Mouse (Mus musculus) heart, postnatal 4 days (tissue): ENCODE results near the gene Uba6. TPM values are rescaled to one million over a fixed set of nuclear protein-coding genes. Genes with fewer than 3 reads are reported as not detected.

ENCODE experiments used
- DNase-seq: peaks from one replicate; pipeline ENCODE4 v3.0.0; 2021
- total RNA-seq, 2 experiments: library from RNA; stranded (reverse); gene quantifications; 2 replicates each; pipeline ENCODE4 v1.2.3; 2021

The Uba6 gene
- total RNA-seq = 1 to 10 TPM; 9.0 to 9.4 TPM

DNA sequence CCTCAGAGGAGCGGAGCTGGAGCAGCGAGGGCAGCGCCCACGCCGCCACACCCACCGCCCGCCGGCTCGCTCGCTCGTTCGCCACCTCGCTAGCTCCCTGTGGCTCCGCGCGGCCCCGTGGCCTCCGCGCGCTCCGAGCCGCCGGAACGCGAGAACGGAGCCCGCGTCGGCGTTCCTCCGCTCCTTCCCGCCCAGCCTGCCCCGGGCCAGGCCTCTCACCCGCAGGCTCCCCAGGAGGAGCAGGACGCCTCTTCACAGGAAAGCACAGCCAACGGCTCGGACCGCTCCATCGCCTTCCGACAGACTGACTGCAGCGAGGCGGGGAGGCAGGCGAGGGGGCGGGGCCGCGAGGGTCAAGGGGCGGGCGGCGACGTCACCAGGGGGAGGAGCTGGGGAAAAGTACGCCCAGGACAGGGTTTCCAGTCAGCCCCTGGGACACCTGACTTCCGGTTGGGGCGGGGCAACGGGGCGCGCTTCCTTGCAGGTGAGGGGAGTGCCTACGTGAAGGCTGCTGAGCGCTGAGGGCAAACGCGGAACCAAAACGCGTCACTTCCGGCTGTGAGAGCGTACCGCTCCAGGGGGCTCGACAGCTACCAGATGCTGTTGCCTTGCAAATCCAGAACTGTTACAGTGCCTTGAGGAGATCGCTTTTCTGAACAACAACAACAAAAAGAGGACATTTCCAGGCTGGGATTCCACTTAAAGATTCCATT, at the start of gene Uba6:
Gene Uba6 (minus strand): TSS at position 355 of the 713 bp plus-strand sequence.
- peak; percentile 99 for DNase-seq

DNA sequence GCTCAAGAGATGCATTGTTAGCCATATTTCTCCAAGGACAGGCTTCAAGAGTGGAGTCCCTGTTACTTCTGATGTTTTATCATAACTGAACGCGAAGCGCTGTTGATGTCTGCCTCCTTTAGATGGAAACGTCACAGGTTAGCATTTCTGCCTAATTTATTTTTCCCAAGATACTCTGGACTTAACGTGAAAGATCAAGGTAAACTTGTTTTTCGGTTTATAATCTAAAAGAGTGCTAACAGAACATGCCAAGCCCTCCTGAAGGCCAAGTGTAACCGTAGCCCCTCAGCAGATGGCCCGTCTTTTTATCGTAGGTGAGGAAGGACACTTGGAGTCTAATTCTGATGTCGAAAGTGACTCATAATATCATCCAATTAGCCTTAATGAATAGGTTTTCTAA, 25.2 kb upstream of the Uba6 start, which contains the start of gene Gnrhr:
Gene Gnrhr (minus strand): TSS at position 101 of the 400 bp plus-strand sequence.
- no peak for DNase-seq

DNA sequence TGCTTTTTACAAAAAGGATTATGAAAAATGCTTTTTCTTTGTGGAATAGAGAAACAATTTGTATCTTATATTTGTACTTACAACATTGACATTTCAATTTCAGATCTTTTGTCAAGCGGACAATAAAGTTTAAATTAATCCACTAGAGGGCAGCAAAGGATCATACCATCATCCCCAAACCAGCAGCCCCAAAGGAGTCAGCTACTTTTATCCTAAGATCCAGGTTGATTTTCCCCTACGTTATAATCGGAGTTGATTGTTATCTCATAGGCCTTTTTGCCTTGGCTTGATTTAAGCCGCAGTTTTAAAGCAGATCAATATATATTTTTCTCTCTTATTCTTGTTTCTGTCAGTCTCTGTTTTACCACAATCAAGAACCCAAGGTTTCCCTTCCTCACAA, 18.8 kb upstream of the Uba6 start:
- no peak for DNase-seq

DNA sequence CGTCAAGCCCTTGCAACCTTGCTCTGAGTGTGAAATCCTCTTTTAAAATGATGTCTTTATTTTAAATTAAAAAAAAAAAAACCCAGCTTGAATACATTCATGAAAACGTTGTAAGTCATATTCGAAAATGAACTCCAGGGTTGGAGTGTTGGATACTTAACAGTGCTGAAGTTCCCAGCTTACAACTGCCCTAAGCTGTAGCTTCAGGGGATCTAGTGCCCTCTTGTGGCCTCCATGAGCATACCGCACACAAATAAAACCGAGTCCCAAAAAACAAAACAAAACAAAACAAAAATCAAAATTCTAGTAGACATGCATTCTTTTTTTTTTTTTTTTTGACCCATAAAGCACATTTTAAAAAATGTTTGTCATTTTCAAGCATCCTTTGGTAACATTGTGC, 18.2 kb upstream of the Uba6 start:
- DNase-seq = peak; percentile 27

DNA sequence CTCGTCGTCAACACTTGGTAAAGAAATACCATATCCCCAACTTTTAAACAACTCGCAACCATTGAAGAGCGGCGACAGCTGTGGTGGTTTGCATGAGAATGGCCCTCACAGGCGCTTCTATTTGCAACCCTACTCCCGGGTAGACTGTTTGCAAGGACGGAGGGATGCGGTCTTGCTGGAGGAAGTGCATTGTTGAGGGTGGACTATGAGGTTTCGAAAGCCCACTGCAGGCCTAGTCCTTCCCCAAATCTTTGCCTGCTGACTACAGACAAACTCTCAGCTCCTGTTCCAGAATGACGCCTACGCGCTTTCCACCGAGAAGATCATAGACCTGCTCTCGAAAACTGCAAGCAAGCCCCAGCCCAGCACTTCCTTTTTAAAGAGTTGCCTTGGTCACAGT, 17.7 kb upstream of the Uba6 start:
- no peak for DNase-seq

DNA sequence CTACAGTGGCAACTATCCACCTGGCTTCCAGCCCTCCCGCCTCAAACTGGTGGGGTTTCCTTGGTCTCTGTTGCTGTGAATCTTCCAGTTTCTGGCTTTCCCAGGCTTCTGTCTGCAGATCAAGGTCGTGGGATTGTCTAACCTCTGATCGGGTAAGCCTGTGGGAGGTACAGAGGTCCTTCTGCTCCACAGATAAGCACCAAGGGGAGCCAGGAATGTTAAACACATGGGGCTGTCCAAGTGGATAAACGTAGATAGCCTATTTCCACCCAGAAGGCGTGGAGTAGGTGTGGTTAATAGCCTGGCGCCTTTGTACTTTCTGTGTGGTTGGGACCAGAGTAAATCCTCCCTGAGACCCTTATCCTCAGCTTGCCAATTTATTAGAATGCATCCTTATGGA, 14.8 kb upstream of the Uba6 start:
- DNase-seq = no peak

DNA sequence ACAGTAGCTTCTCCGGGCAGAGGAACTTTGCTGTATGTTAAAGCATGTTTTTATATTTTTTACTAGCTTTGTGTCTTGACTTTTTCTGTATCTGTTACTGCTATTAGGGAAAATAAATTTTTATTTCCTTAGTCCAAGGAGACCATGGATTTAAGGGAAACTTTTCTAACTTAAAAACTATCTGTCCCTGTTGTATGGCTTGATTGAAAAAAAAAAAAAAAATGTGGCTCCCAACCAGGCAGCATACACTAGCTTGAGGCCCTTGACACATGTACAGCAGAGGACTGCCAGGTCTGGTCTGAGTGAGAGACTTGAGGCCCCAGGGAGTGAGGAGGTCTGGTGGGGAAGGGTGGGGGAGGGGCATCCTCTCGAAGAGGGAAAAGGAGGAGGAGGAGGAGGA, 1.2 kb upstream of the Uba6 start:
- no peak for DNase-seq

DNA sequence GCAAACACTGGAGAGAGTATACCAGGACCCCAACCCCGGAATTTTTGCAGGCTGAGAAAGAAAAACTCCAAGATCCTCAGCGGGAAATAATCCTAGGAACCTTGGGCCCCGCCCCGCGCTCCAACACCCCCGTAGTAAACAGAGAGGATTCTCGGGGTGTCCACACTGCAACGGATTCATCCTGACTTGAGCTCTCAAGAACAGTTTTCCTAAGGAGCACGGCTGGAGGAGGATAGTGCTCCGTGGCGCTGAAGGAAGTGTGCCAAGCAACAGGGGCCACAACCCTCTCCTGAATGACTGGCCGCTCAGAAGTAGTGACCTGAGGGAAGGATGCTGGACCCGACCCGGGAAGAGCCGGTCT, 535 bp downstream of the Uba6 start:
- DNase-seq = no peak

DNA sequence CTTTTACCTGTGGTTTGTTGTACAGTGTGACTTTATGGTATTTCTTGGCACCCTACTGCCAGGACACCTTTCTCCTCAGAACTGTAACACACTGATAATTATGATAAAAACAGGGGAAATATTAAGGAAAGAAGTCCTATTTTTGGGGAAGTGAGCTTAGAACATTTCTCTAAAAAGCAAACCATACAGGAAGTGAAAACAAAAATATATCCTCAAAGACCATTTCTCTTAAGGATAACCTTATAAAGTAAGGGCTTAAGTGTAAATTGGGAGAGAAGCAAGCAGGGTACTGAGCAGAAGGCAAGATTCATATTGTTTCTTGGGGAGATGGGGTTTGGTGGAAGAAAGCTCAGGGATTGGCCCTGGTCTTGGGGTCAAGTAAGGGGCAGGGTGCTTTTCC, 42.8 kb downstream of the Uba6 start:
- no peak for DNase-seq

DNA sequence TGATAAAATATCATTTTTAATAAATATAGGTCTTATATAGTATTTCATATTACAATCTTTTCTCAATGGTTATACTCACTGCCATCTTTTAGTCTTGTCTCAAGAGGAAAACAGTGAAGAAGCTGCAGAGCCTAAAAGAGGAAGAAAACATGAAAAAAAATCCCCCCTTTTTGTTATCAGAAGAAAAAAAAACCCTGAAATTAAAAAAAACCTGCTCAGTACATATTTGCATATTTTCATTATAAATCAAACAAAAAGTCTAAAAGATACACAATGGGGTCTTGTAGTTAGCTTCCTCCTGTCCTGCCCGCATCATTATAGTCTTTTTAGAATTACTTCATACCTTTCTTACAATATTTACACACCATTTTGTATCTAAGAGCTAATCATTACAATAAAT, 43.9 kb downstream of the Uba6 start:
- DNase-seq = no peak

DNA sequence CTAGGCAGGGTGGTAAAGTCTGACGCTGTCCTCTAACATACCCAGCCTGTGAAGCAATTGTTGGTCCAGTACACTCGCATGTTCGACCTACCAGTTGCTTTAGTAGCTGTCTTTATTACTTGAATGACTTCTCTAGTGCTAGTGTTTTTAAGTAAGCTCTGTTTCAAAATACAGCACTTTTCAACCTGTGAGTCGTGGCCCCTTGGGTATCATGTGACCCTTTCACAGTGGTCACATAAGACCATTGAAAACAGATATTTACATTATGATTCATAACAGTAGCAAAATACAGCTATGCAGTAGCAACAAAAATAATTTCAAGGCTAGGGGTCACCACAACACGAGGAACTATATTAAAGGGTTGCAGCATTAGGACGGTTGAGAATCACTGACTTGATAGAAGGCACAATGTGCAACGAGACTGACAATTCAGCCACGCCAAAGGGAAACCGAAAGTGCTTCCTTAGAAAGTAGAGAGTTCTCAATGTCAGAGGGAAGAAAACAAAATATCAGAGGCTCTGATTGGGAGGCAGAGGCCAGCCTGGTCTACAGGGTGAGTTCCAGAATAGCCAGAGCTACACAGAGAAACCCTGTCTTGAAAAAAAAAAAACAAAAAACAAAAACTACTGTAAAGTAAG, 54.0 kb downstream of the Uba6 start:
- DNase-seq = no peak

DNA sequence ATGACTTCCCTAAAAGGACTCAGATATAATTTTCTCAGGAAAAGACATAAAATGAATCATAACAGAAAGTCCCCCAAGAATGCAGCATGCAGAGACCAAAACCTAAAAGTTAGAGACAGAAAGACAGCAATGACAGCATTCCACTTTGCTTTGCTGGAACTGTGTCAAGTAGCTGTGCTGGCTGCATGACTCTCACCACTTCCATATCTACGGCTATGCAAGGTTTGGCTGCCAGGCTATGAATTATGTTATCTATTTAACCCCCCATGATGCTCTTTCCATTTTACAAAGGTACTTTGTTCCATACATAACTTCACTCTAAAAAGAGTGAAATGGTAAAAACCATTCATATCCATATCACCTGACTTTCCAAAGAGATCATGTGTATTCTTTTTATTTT, 58.6 kb downstream of the Uba6 start:
- peak; percentile 10 for DNase-seq

DNA sequence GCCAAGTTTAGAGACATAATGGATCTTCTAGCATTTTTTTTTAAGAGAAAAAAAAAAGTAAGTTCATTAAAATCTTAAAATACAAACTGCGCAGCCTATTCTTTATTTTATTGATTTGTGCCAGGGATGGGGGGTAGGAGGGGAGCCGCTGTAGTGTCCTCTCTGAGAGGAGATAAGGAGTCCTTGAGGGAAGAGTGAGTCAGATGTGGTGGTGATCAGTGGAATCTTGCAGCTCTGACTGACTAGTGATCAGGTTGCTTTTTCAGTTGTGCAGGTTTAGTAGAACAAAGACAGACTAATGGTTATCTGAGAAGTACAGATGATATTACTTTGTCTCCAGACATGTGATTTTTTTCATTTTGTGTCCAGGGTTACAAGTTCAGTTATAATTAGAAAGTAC, 59.6 kb downstream of the Uba6 start:
- DNase-seq = no peak

DNA sequence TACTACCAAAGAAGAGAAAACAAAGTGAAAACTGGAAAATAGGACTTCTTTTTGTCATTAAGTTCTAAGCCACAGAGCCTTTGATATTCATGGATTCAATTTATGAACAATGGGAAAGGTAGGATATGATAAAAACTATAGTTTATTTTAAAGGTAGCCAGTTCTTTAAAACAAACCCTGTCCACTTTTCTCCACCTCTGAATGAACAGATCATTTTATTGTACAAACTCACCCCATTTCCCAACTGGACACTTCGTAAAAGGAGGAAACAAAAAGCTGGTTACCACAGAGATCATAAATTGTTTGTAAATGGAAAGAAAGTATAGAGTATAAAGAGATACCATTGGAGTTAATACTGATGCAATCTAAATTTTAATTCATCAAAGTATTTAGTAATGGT, 61.5 kb downstream of the Uba6 start:
- DNase-seq = no peak

DNA sequence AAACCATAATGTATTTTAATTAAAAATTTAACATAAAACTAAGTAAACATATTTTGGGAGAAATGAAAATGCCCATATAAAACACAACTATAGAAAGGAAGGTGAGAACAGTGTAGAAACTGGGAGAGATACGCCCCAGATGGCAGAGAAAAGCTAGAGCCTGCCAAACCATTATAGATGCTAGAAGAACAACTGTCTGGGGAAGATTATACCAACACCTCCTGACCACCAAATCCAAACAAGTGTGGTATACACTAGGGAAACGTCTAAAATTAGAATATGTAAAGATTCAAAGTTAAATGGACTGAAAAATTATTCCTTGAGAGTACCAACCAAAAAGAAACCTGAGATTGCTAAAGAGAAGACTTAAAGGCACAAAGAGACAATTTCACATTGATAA, 66.0 kb downstream of the Uba6 start:
- no peak for DNase-seq

DNA sequence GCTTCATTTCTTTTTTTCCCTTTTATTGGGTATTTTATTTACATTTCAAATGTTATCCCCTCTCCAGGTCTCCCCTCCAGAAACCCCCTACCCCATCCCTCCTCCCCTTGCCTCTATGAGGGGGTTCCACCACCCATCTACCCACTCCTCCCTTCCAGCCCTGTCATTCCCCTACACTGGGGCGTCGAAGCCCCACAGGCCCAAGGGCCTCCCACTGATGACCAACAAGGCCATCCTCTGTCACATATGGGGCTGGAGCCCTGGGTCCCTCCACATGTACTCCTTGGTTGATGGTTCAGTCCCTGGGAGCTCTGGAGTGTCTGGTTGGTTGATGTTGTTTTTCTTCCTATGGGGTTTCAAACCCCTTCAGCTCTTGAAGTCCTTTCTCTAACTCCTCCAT, 70.4 kb downstream of the Uba6 start:
- no peak for DNase-seq

DNA sequence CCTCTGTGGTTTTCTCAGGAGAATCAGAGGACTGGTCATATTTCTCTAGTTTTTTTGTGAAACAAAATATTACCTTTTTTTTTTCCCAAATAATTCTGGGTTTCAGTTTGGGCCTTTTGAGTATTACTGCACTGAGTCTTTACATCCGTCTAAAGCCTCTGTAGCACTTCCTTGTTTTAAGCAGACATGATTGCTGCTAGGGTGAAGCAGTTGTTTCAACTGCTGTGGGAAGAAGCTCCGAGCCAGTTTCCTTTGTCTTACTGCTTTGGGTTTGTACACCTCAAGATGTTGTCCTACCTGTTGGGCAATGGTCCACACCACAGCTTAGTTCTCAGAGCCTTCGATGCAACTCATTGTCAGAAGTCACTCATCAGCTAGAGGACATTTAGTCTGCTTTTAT, 72.0 kb downstream of the Uba6 start:
- DNase-seq = no peak

DNA sequence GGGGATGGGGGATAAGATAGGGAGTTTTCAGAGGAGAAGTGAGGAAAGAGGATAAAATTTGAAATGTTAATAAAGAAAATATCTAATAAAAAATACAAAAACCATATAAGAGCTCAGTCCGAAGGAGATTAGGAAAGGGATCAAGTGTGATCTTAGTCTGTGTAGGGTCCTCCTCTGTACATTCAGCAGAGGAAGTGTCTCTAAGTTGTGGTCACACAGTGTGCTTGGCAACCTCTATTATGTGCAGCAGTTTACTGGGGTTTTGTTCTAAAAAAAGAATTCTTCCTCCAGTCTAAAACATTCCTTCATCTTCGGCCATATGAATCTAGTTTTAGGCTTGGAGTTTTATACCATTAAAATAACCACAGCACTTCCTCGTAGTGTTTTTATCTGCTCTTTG, 73.6 kb downstream of the Uba6 start:
- no peak for DNase-seq

DNA sequence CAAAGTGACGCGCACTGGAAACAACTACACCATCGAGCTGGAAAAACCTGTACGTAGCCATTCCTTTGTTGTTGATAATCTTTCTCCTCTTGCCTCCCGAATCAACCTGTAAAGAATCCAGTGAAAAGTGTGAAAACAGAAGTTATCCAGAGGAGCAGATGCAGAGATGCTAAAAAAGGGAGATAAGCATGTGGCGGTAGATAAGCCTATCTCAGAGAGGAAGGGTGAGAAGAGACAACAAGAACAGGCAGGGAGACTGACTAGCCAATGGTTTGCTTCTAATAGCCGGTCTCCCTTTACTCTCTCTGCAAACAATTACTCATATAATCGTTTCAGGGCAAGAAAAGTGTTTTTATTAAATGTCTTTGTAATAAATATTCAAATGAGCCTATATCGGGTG, 77.8 kb downstream of the Uba6 start:
- no peak for DNase-seq

DNA sequence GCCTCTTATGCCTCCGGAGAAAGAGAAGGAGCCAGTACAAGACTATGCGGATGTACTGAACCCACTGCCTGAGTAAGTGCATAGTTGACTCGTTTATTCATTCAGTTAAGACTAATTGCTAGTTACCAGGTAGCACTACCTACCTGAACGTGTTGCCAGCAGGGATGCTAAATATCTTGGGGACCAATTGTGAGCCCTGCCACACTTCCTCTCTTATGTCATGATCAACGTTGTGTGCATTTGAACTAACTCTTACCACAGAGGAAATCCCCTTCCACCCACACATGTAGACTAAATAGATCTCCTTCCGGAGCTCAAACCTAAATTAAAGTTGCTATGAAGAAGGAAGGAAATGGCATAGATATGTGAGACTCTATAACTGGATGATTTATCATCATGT, 85.9 kb downstream of the Uba6 start:
- DNase-seq = no peak

DNA sequence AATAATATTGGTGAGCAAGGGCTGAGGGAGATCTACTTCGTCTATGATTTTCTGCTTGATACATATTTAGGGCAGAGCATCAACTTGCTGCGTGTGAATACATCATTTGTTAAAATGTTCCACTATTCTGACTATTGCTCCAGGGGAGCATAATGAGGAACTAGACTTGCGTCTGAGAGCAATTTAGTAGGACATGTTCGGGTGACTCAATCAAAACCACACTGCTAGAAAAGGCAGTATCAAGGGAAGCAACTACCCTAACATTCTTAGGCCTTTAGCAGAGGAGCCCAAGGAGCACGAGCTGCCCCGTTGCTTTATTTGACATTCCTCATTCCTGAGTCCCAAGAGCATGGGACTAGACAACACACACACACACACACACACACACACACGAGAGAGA, 87.6 kb downstream of the Uba6 start:
- DNase-seq = no peak

DNA sequence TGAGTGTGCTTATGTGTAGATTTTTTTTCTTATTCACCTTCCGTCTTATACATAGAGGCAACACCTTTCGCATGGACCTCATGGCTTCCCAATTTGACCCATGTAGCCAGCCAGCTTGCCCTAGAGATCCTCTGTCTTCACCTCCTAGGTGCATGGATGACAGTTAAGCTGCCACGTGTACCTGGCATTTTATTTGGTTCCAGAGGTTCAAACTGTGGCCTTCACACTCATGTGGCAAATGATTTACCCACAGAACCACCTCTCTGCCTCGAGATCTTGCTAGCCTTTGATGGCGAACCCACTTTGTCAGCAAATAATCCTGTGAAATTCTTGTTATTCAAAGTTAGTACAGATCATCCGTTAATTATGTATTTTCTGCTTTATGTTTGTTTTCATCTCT, 88.6 kb downstream of the Uba6 start:
- DNase-seq = no peak

DNA sequence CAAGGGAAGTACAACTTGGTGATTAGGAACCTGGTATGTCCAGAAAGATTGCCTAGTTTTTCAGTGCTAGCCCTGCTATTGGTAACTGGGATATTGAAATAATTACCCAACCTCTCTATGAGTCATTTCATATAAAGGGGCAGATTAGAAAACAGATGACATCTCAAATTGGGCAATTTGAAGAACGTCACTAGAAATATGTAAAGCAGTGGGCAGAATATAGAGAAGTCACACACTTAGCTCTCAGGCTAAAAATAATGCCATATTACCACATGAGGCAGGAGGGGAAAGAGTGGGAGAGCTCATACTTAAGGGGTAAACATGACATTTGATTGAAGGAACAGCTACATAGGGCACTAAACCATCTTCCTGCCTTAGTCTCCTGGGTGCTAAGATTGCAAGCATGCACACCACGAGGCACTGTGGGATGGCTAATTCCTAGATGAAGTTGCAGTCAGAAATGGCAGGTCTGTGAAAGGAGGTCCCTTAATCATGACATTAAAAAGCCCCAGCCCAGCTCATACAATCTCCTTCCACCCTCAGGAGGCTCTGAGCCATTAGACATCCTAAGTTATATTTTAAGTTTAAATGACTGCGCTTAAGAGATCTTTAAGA, 93.8 kb downstream of the Uba6 start:
- no peak for DNase-seq

DNA sequence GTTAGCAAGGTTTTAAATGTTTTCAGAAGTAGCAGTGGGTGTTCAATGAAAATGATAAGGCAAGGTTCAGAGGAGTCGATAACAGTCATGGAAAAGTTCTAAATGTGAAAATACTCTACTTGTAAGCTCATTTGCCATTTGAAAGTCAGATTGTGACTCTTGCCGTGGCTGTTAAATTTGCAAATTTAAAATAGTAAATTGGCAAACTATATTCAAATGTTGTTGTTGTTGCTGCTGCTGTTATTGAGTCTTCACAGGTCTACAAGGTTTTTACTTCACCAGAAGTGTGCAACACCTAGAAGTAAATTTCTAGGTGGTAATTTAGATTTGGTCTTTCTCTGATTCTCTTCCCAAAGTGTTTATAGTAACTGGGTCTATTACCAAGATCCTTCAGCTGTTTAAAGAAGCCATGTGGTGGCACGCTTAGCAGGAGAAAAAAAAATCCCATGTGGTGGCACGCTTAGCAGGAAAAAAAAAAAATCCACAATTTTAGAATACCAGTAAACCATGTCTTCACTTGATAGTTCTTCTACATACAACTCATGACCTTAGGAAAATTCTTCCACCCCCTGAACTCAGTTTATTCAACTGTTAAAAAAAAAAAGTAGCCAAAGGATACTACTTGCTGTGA, 99.7 kb downstream of the Uba6 start:
- no peak for DNase-seq
